Comparison of ENCODE assay signal across 13 mouse cellular contexts in the genomic region with DNA sequence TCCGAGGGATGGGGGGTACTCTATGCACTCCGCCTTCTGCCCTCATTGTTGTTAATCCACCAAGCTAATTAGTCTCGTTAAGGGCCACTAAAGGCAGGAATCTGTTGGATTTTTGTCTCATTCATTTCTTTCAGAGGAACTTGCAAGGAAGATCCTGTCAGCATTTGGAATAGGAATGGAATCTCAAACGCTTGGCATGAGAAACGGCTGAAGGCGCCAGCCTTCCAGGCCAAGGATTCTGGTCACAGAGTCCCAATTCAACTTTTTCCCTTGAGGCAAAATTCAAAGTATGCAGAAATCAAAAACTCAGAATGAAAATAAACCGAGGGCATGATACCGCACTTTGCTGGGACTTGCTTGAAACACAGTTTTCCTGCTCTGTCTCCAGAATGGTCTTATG. TPM values are rescaled to one million over a fixed set of nuclear protein-coding genes. Genes with fewer than 3 reads are reported as not detected.
DNase-seq lines count a peak whose midpoint lies in the region; ATAC-seq lines count a peak whose summit lies in the region.
"Had no signal": no experiment of that assay in that cellular context is flagged by ENCODE, and none has a peak within 500 bp of the region (broad histone marks: within the 10 kb centered on the region; RNA-seq: fewer than 3 reads in every experiment).

No protein-coding gene starts in this region.

- H3K9ac ChIP-seq in limb, embryonic 15.5 days = no peak overlapping the region
- H3K9ac ChIP-seq: limb, embryonic 13.5 days; lung, embryonic 15.5 days; midbrain, embryonic 12.5 days had no signal

- no peak overlapping the region for H3K4me2 ChIP-seq in limb, embryonic 15.5 days
- H3K4me2 ChIP-seq: limb, embryonic 13.5 days; lung, embryonic 15.5 days; midbrain, embryonic 12.5 days had no signal

- H3K36me3 ChIP-seq in limb, embryonic 15.5 days = no peaks in the 10 kb centered on the region
- H3K36me3 ChIP-seq: limb, embryonic 13.5 days; lung, embryonic 15.5 days; midbrain, embryonic 12.5 days had no signal

- no peak for ATAC-seq in limb, embryonic 15.5 days (ENCODE audit: insufficient number of reproducible peaks, low FRiP score, low TSS enrichment, low read depth)

- H3K27me3 ChIP-seq in limb, embryonic 15.5 days = no peaks in the 10 kb centered on the region
- H3K27me3 ChIP-seq: limb, embryonic 13.5 days; lung, embryonic 15.5 days; midbrain, embryonic 12.5 days had no signal

- H3K4me3 ChIP-seq in limb, embryonic 15.5 days = no peak overlapping the region
- H3K4me3 ChIP-seq: limb, embryonic 13.5 days; lung, embryonic 15.5 days; midbrain, embryonic 12.5 days had no signal

- peak; percentile 2 for DNase-seq in embryo, embryonic 9.5 days (ENCODE audit: extremely low spot score)
- no peak for DNase-seq in embryo, embryonic 10 days (ENCODE audit: low spot score)
- peak; percentile 15 for DNase-seq in kidney, postnatal 14 days
- DNase-seq in kidney, adult 11 months = no peak
- DNase-seq in gastrocnemius, postnatal 14 days = peak; percentile 40
- no peak for DNase-seq in B cell, adult 2 months
- DNase-seq in frontal cortex, postnatal 36 days (ENCODE audit: low spot score in 2 of 2) = no peak
- DNase-seq: cerebellum, adult 2 months had no signal

- intact Hi-C loops in gastrocnemius, postnatal 14 days (cut with DNase I; ENCODE audit: low total_unique reads) = no loop called here

- H3K9me3 ChIP-seq in limb, embryonic 15.5 days = no peaks in the 10 kb centered on the region
- H3K9me3 ChIP-seq: limb, embryonic 13.5 days; lung, embryonic 15.5 days; midbrain, embryonic 12.5 days had no signal

- H3K4me1 ChIP-seq in limb, embryonic 15.5 days = peaks cover 12% of the 10 kb centered on the region; the same call in 1 of the 2 replicates
- H3K4me1 ChIP-seq: lung, embryonic 15.5 days had no signal

- H3K27ac ChIP-seq in limb, embryonic 15.5 days = peak overlapping the region; percentile 54; the same call in 1 of the 2 replicates
- H3K27ac ChIP-seq: kidney, postnatal 0 days; limb, embryonic 13.5 days; lung, embryonic 15.5 days; midbrain, embryonic 12.5 days had no signal

- WGBS in limb, embryonic 15.5 days = 47% methylated on average over 8 of the region's 8 CpGs

RNA-seq across cellular contexts. Expression of a gene that starts 48.7 kb away (rescaled TPM):
- total RNA-seq in gastrocnemius, postnatal 14 days (2021) = 10 to 100 TPM; 14.9 to 20.5 TPM
- polyA plus RNA-seq in limb, embryonic 15.5 days (2015; fragmentation: Nextera tagmentation; extraction: Ambion mirVana) = 229 and 231 TPM in 2 replicates

Comparison
In these comparisons a context has a peak if more than half of its experiments do, and no peak if none do; other contexts are left out.
1. DNase-seq: peak in embryo, embryonic 9.5 days (single experiment), kidney, postnatal 14 days (single experiment) and gastrocnemius, postnatal 14 days (single experiment); none in embryo, embryonic 10 days (single experiment), kidney, adult 11 months (single experiment), B cell, adult 2 months (0 of 2) and frontal cortex, postnatal 36 days (0 of 2).